Mouse (Mus musculus) spleen, adult 2 months (tissue): Measurements from ENCODE around the gene Dixdc1.

Source experiments
- CTCF ChIP-seq: fragments of 200-500 bp; IDR thresholded peaks from 2 replicates; pipeline ENCODE4 v1.5.1; 2011; ENCODE audit warnings: mild to moderate bottlenecking, inconsistent platforms; ENCODE audit not compliant: insufficient read depth, insufficient read length, insufficient replicate concordance; ENCODE audit errors: extremely low read depth
- POLR2A ChIP-seq: fragments of 200-500 bp; IDR thresholded peaks from 2 replicates; pipeline ENCODE4 v1.6.1; 2011; ENCODE audit warnings: low read depth, low read length, inconsistent platforms

DNA sequence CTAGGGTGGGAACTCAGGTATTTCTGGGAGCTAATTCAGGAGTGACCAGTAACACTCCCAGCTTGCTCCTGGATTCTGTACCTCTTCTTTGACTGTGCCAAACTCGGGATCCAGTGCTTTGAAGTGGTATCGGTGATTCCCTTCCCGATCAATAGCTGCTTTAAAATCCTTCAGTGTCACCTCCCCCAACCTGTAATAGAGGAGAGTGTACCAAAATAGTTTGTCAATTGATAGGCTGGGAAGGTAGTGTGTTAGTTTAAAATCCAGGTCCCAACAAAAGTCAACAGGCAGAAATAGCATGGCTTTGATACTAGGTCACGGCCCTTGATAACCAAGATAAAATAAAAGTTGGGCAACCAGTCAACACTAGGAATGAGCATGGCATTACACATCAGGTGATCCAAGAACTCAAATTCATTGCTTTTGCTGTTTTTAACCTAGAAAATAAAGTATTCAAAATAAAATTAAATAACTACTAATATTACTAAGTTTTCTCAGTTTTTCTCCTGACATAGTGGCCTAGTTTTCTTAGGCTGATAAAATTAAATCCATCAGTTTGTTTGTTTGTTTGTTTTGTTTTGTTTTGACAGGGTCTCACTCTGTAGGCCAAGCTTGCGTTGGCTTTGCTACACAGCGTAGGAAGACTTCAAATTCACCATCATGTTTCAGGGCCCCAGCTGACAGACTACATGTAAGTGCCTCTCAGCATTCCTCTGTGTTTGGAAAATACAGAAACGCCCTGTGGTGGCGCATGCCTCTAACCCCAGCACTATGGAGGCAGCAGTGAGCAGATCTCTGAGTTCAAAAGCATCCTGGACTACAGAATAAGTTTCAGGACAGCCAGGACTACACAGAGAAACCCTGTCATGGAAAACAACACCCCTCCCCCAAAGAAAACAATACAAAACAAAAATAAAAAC, 71.5 kb downstream of the Dixdc1 start:
- no peak for TF ChIP-seq POLR2A
- TF ChIP-seq CTCF: no peak
